Mouse (Mus musculus) kidney, postnatal 36 days (tissue): ENCODE data around the gene Smarcd1.
"Not testable (repeated sequence)": the region's sequence is repeated elsewhere in the genome, so short reads cannot be mapped to it uniquely, and the experiment has no call there.

Experiments used
- DNase-seq, 2 experiments: peaks; one replicate each; pipeline ENCODE4 v3.0.0; 2021 to 2022; ENCODE audit warnings: mixed read lengths in 2 of 2

Smarcd1 gene

GRCm38 (mm10) chr15:99688712-99689111, 13.2 kb upstream of the Smarcd1 start:
- peak in 1 of 2 experiments; percentile 68 for DNase-seq

- DNase-seq = no peak
These were observed 11.0 kb upstream of the Smarcd1 start for GRCm38 (mm10) chr15:99690924-99691323.

DNA sequence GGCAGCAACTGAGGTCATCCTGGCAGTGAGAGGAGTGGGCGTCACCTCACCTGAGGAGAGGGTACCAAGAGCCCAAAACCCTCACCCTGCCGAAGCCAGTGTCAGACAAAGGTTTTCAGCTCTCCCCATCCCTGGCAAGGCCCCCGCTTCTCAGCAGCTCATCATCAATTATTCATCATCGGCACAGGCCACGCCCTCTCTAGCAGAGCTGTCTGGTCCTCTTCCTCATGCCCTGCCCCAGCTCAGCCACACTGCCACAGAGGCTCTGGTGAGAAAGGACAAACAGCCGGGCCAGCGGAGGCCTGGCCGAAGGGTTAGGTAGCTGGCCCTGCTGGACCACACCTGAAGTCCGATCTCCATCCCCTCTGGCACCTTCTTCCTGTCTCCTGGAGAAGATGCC, 10.0 kb upstream of the Smarcd1 start:
- DNase-seq = no peak

- DNase-seq = peak in 1 of 2 experiments; percentile 46
These were observed 4.6 kb upstream of the Smarcd1 start for GRCm38 (mm10) chr15:99697309-99697708.

GRCm38 (mm10) chr15:99698533-99699085, 3.3 kb upstream of the Smarcd1 start:
- DNase-seq = peak in 1 of 2 experiments; percentile 24

- DNase-seq = no peak
These were observed 2.2 kb upstream of the Smarcd1 start for GRCm38 (mm10) chr15:99699715-99700114.

- peak in 1 of 2 experiments; percentile 43 for DNase-seq
These were observed 1.5 kb upstream of the Smarcd1 start for GRCm38 (mm10) chr15:99700219-99701106.

- DNase-seq = not testable (repeated sequence)
These were observed 310 bp upstream of the Smarcd1 start for GRCm38 (mm10) chr15:99701640-99701998.

DNA sequence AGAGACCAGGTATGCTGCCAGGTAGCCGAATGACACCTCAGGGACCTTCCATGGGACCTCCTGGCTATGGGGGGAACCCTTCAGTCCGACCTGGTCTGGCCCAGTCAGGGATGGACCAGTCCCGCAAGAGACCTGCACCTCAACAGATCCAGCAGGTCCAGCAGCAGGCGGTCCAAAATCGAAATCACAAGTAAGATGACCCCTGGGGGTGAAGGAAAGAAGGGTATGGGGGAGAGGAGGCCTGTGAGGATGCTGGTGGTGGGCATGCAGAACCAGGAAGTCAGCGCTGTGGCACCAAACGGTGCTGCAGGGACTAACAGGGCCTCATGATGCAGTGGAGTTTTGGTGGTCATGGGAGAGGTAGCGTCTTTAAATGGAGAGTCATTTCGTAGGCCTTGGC, 1.2 kb downstream of the Smarcd1 start:
- no peak for DNase-seq

- no peak for DNase-seq
These were observed 1.7 kb downstream of the Smarcd1 start for GRCm38 (mm10) chr15:99703676-99704040.

DNA sequence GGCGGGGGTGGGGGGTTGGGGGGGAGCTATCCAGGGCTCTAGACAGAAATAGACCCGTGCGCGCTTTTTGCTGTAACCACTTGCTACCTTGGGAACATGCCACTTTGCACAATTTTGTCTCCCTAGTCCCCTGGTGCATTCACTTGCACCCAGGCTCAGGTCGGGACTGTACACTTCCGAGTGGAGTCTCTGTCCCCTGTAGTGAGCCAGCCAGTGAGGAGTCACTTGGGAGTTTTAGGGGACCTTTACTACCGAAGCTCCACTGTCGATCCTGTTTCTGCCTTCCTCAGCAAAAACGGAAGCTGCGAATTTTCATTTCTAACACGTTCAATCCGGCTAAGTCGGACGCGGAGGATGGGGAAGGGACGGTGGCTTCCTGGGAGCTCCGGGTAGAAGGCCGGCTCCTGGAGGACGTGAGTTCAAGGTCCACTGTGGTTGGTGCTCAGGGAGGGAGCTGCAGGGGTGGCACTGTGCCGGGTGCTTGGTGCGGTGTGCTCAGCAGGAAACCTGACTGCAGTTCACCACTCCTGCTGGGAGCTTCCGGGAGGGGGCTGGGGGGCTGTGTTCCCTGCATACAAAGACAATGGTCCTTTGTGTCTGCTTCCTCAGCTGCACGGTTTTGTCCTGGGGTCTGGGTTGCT, 2.2 kb downstream of the Smarcd1 start:
- DNase-seq = peak; percentile 85 to 86

GRCm38 (mm10) chr15:99704881-99705280, 3.0 kb downstream of the Smarcd1 start:
- DNase-seq = no peak

- peak; percentile 59 to 80 for DNase-seq
These were observed 3.6 kb downstream of the Smarcd1 start, which contains the start of gene Gm17349 for GRCm38 (mm10) chr15:99705440-99706048. Gm17349 (minus strand) TSS chr15:99705490.

GRCm38 (mm10) chr15:99708176-99708575, 6.2 kb downstream of the Smarcd1 start:
- DNase-seq = no peak

- DNase-seq = no peak
These were observed 8.6 kb downstream of the Smarcd1 start for GRCm38 (mm10) chr15:99710221-99711190.

GRCm38 (mm10) chr15:99711491-99711890, 9.6 kb downstream of the Smarcd1 start:
- DNase-seq = no peak

DNA sequence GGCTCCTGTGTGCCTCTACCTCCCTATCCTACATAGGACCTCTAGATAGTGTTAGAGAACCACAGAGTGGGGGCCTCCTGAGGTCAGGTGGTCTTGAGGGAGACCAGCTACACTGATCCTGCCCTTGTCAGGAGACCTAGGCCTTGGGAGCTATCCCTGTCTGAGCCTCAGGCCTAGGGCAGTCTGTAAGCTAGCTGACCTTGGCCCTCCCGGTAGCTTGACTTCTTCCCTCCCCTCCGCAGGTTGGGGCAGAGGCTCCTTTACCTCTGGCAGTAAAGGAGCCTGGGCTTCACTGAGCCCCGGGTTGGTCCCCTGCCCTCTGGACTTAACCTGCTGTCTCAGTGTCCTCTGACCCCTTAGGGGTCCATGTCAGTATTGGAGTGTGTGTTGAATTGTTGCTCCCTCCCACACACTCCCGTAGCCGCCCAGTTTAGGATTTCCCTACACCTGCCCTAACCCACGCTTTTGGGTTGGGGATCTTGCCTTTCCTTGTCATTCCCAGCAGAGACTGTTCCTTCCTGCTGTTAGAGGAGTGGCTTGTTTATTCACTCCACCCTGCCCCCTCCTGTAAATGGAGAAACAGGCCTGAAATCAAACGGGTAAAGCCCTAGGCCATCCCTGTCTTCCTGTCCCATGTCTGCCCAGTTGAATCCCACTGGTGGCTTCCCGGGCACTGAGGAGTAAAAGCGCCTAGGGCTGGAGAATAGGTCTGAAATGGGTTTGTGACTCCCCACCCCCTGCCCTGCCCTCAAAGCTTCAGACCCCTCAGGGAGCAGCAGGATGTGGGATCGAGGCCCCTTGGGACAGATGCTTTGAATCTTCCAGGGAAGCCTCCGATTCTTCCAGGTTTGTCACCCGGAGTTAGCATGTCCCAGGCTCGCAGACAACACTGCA, 11.0 kb downstream of the Smarcd1 start:
- DNase-seq = no peak

- no peak for DNase-seq
These were observed 11.6 kb downstream of the Smarcd1 start for GRCm38 (mm10) chr15:99713569-99713968.

- DNase-seq = no peak
These were observed 12.3 kb downstream of the Smarcd1 start for GRCm38 (mm10) chr15:99714206-99714605.

DNA sequence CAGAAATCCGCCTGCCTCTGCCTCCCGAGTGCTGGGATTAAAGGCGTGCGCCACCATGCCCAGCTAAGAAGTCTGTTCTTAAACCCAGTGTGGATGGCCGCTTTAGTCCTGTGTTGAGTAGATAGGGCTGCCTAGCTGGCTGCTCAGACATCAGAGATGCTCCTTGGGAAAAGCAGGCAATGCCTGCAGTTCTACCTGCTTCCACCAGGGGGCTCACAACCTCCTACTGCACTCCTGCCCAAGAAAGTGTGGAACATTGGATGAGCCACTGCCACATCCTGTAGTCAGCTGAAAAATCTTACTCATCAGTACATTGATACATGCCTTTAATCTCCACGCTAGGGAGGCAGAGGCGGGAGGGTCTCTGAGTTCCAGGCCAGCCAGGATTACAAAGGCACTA, 12.9 kb downstream of the Smarcd1 start:
- peak; percentile 86 to 89 for DNase-seq

GRCm38 (mm10) chr15:99715361-99715865, 13.5 kb downstream of the Smarcd1 start:
- DNase-seq = no peak
